21 mouse cellular contexts compared by ENCODE assay signal in genomic region chr5:65717063-65717902, GRCm38 (mm10). TPM values are rescaled to one million over a fixed set of nuclear protein-coding genes. Genes with fewer than 3 reads are reported as not detected.
DNase-seq lines count a peak whose midpoint lies in the region; ATAC-seq lines count a peak whose summit lies in the region.
"Had no signal": no experiment of that assay in that cellular context is flagged by ENCODE, and none has a peak within 500 bp of the region (broad histone marks: within the 10 kb centered on the region; RNA-seq: fewer than 3 reads in every experiment).

No protein-coding gene starts in this region.

- peaks cover 8% of the 10 kb centered on the region for H3K4me1 ChIP-seq in heart, embryonic 12.5 days (replicated peaks)
- H3K4me1 ChIP-seq in megakaryocyte, embryonic 14.5 days, result peaks cover 23% of the 10 kb centered on the region
- peaks cover 5% of the 10 kb centered on the region for H3K4me1 ChIP-seq in liver, embryonic 11.5 days (replicated peaks; ENCODE audit: control insufficient read depth, insufficient read depth, low read length)
- H3K4me1 ChIP-seq: midbrain, embryonic 12.5 days; neural tube, embryonic 15.5 days had no signal

- ATAC-seq in heart, embryonic 12.5 days (ENCODE audit: insufficient number of reproducible peaks, low FRiP score), result 0 out of 2 replicates have a peak, but pooled peaks have one; percentile 39
- ATAC-seq in megakaryocyte, adult 5-6 weeks (ENCODE audit: poor library complexity, severe bottlenecking), result no peak
- ATAC-seq in liver, embryonic 11.5 days (replicated peaks; ENCODE audit: low FRiP score), result 0 out of 2 replicates have a peak, but pooled peaks have one; percentile 9
- ATAC-seq: forebrain, embryonic 16.5 days had no signal

- H3K27ac ChIP-seq in heart, embryonic 12.5 days (ENCODE audit: poor library complexity, severe bottlenecking), result peak overlapping the region; percentile 68
- H3K27ac ChIP-seq in liver, embryonic 11.5 days (ENCODE audit: low read depth, low read length), result peak overlapping the region; percentile 80
- H3K27ac ChIP-seq: heart, adult 2 months; layer of hippocampus, adult 2 months; midbrain, embryonic 12.5 days; neural tube, embryonic 15.5 days had no signal

- no peak overlapping the region for H3K4me3 ChIP-seq in heart, embryonic 12.5 days
- H3K4me3 ChIP-seq in megakaryocyte, embryonic 14.5 days (replicated peaks), result peak overlapping the region; percentile 33
- H3K4me3 ChIP-seq in liver, embryonic 11.5 days (ENCODE audit: low read depth, low read length), result no peak overlapping the region
- H3K4me3 ChIP-seq: erythroblast, embryonic 14.5 days; heart, adult 2 months; layer of hippocampus, adult 2 months; midbrain, embryonic 12.5 days; myocyte; neural tube, embryonic 15.5 days had no signal

- intact Hi-C loops in heart, postnatal 36 days (cut with DNase I), result loop anchor here (10.0 kb wide), 1 partner anchor 218 kb away; the partner anchor contains the start of gene Chrna9

- no peak overlapping the region for H3K9ac ChIP-seq in heart, embryonic 12.5 days
- peak overlapping the region; percentile 17 for H3K9ac ChIP-seq in liver, embryonic 11.5 days (ENCODE audit: low read depth, low read length)
- H3K9ac ChIP-seq: midbrain, embryonic 12.5 days; neural tube, embryonic 15.5 days had no signal

- DNase-seq in heart, postnatal 36 days, result no peak
- no peak for DNase-seq in liver, embryonic 11.5 days (ENCODE audit: low spot score)
- DNase-seq in spleen, adult 12 weeks (ENCODE audit: low spot score), result no peak
- DNase-seq in gastrocnemius, adult 8-10 months (ENCODE audit: low spot score in 2 of 2), result no peak
- DNase-seq: adrenal gland, postnatal 25 days; B cell, adult 2 months; cerebellum, adult 2 months; left cerebral cortex, postnatal 4 days; lung, adult 2 months; right cerebral cortex, postnatal 25 days; thymus, postnatal 14 days had no signal

- no peaks in the 10 kb centered on the region for H3K36me3 ChIP-seq in heart, embryonic 12.5 days
- H3K36me3 ChIP-seq in megakaryocyte, embryonic 14.5 days (replicated peaks; ENCODE audit: low read length), result peaks cover 13% of the 10 kb centered on the region
- H3K36me3 ChIP-seq in liver, embryonic 11.5 days (ENCODE audit: control insufficient read depth, insufficient read depth, low read length), result no peaks in the 10 kb centered on the region
- H3K36me3 ChIP-seq: midbrain, embryonic 12.5 days; neural tube, embryonic 15.5 days had no signal

- H3K9me3 ChIP-seq in heart, embryonic 12.5 days (replicated peaks), result no peaks in the 10 kb centered on the region
- H3K9me3 ChIP-seq in megakaryocyte, embryonic 14.5 days, result no peaks in the 10 kb centered on the region
- no peaks in the 10 kb centered on the region for H3K9me3 ChIP-seq in liver, embryonic 11.5 days (ENCODE audit: control insufficient read depth, low read length)
- H3K9me3 ChIP-seq: midbrain, embryonic 12.5 days; neural tube, embryonic 15.5 days had no signal

- H3K27me3 ChIP-seq in heart, embryonic 12.5 days (replicated peaks), result no peaks in the 10 kb centered on the region
- no peaks in the 10 kb centered on the region for H3K27me3 ChIP-seq in megakaryocyte, embryonic 14.5 days (replicated peaks)
- H3K27me3 ChIP-seq in liver, embryonic 11.5 days (replicated peaks; ENCODE audit: control insufficient read depth, insufficient read depth, low read length), result no peaks in the 10 kb centered on the region
- H3K27me3 ChIP-seq: midbrain, embryonic 12.5 days; neural tube, embryonic 15.5 days had no signal

- H3K4me2 ChIP-seq in heart, embryonic 12.5 days, result no peak overlapping the region
- no peak overlapping the region for H3K4me2 ChIP-seq in liver, embryonic 11.5 days
- H3K4me2 ChIP-seq: midbrain, embryonic 12.5 days; neural tube, embryonic 15.5 days had no signal

- 72% methylated on average over 18 of the region's 18 CpGs for WGBS in heart, embryonic 12.5 days
- WGBS in liver, embryonic 11.5 days, result 69% methylated on average over 18 of the region's 18 CpGs

RNA-seq across cellular contexts. Expression of gene Pds5a, which starts 19.2 kb away (rescaled TPM):
- polyA plus RNA-seq in heart, embryonic 12.5 days (2016; fragmentation: Nextera tagmentation; extraction: Ambion mirVana), result 61.7 and 63.8 TPM in 2 replicates
- 10 to 100 TPM; 59.5 to 60.5 TPM for total RNA-seq in heart, postnatal 36 days (2021)
- 1.8 and 4.8 TPM in 2 replicates for polyA plus RNA-seq in megakaryocyte, embryonic 14.5 days (2012; ENCODE audit: insufficient read depth, low replicate concordance)
- total RNA-seq in megakaryocyte, adult 5-6 weeks (2015), result 159 and 200 TPM in 2 replicates
- 162 and 176 TPM in 2 replicates for total RNA-seq in megakaryocyte, adult 5-6 weeks (2017)
- 73.2 and 75.3 TPM in 2 replicates for polyA plus RNA-seq in liver, embryonic 11.5 days (2014; fragmentation: Nextera tagmentation; extraction: Ambion mirVana)
- 10 to 100 TPM; 37.4 to 55.3 (median 41.5) TPM for total RNA-seq in gastrocnemius, adult 8-10 months (2022)

RNA-seq across cellular contexts. Expression of gene N4bp2, which starts 46.0 kb away (rescaled TPM):
- polyA plus RNA-seq in heart, embryonic 12.5 days (2016; fragmentation: Nextera tagmentation; extraction: Ambion mirVana), result 31.9 and 32.9 TPM in 2 replicates
- total RNA-seq in heart, postnatal 36 days (2021), result 10 to 100 TPM; 13.5 to 14.6 TPM
- polyA plus RNA-seq in megakaryocyte, embryonic 14.5 days (2012; ENCODE audit: insufficient read depth, low replicate concordance), result 3.4 and 4.3 TPM in 2 replicates
- 30.8 and 31.5 TPM in 2 replicates for total RNA-seq in megakaryocyte, adult 5-6 weeks (2015)
- 25.7 and 28.8 TPM in 2 replicates for total RNA-seq in megakaryocyte, adult 5-6 weeks (2017)
- polyA plus RNA-seq in liver, embryonic 11.5 days (2014; fragmentation: Nextera tagmentation; extraction: Ambion mirVana), result 28.2 and 31.6 TPM in 2 replicates
- 1 to 10 TPM; 2.6 to 4.5 (median 3.8) TPM for total RNA-seq in gastrocnemius, adult 8-10 months (2022)
